Mouse (Mus musculus): ENCODE measurements around the gene Trim47. TPM values are rescaled to one million over a fixed set of nuclear protein-coding genes. Genes with fewer than 3 reads are reported as not detected.

Trim47 gene
- polyA plus RNA-seq, 1 experiment: 27.6 TPM

DNA sequence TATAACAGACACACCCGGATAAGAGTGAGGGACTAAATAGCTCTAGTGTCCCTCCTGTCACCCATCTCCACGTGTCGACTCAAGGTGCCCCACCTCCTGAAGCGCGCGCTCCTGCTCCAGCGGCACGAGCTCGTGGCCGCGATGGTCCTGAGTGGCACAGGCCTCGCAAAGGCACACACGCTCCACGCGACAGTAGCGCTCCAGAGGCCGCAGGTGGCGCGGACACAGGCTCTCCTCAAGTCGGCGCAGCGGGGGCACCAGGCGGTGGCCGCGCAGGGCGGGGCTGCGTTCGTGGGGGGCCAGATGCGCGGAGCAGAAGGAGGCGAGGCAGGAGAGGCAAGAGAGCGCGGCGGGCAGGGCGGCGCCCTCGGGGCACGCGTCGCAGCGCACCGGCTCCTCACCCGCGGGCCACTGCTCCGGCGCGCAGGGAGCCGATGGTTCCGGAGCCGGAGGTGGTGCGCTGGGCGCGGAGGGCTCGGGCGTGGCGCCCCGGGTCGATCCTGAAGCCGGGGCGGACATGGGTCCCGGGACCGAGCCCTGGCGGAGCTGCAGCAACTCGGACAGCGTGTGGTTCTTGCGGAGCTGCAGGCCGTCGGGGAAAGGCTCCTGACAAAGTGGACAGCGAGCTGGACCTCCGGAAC, 17.4 kb downstream of the Trim47 start:
- TF ChIP-seq POLR2A (IDR thresholded peaks at IDR 0.05; ENCODE audit: control insufficient read depth, extremely low read depth, insufficient read depth, low read length, poor library complexity) (no peak), CTCF (IDR thresholded peaks at IDR 0.05; ENCODE audit: borderline replicate concordance, control insufficient read depth, extremely low read depth, insufficient read depth, low read length, poor library complexity) (no peak)
- no peak overlapping the region for H3K27ac ChIP-seq (ENCODE audit: control insufficient read depth, insufficient read depth, low read length)
- no peak for DNase-seq
- peak overlapping the region; percentile 33 for H3K4me3 ChIP-seq (ENCODE audit: control insufficient read depth, insufficient read depth, low read length)
- H3K4me1 ChIP-seq (replicated peaks; ENCODE audit: control insufficient read depth, insufficient read depth, low read length): peaks cover 8% of the 10 kb centered on the region; the same call in 1 of the 2 replicates
- no peaks in the 10 kb centered on the region for H3K36me3 ChIP-seq (ENCODE audit: control insufficient read depth, insufficient read depth, low read length)
- H3K27me3 ChIP-seq (ENCODE audit: control insufficient read depth, insufficient read depth, low read length): peaks cover 11% of the 10 kb centered on the region; the same call in 1 of the 2 replicates
- WGBS: 2% methylated on average over 70 of the region's 70 CpGs

DNA sequence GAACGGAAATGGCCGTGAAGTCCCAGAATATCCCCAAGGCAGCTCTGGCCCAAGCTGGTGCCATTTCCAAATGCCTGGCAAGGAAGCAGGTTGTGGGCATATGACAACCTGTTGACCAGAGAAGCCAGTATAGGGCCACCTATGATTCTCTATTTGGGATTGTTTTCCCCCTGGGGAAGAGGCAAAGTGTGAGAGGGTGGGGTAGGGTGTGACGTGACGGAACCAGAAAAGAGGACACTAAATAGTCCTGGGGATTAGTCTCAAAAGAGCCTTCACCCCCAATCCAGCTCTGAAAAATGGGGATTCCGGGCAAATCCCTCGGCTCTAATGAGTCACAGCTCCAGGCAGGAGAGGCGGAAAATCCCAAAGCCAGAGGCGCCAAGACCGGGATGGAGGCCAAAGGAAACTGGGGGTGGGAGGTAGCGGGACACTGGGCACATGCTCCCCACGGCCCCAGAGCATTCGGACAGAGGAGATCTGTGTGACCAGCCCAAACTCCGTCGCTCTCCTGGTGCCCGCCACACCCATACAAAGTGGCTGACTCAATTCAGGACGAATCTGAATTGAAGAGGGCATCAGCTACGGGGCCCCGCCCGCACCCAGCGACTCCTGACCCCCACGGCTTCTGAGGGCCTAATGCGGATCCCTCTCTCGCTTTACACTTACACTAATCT, 18.4 kb downstream of the Trim47 start:
- DNase-seq: no peak
- H3K4me1 ChIP-seq (replicated peaks; ENCODE audit: control insufficient read depth, insufficient read depth, low read length): peaks cover 8% of the 10 kb centered on the region; the same call in 1 of the 2 replicates
- peaks cover 11% of the 10 kb centered on the region; the same call in 1 of the 2 replicates for H3K27me3 ChIP-seq (ENCODE audit: control insufficient read depth, insufficient read depth, low read length)
- WGBS: 68% methylated on average over 23 of the region's 23 CpGs
- H3K36me3 ChIP-seq (ENCODE audit: control insufficient read depth, insufficient read depth, low read length): no peaks in the 10 kb centered on the region
- H3K27ac ChIP-seq (ENCODE audit: control insufficient read depth, insufficient read depth, low read length): peak overlapping the region; percentile 19; the same call in 1 of the 2 replicates
- 0 out of 2 replicates have a peak overlapping the region, but pooled peaks have one; percentile 7 for H3K4me3 ChIP-seq (ENCODE audit: control insufficient read depth, insufficient read depth, low read length)
- no peak for TF ChIP-seq CTCF (IDR thresholded peaks at IDR 0.05; ENCODE audit: borderline replicate concordance, control insufficient read depth, extremely low read depth, insufficient read depth, low read length, poor library complexity)
- no peak for TF ChIP-seq POLR2A (IDR thresholded peaks at IDR 0.05; ENCODE audit: control insufficient read depth, extremely low read depth, insufficient read depth, low read length, poor library complexity)

- Histone ChIP-seq H3K4me1 (replicated peaks; ENCODE audit: control insufficient read depth, insufficient read depth, low read length) (peaks cover 8% of the 10 kb centered on the region; the same call in 1 of the 2 replicates), H3K27ac (ENCODE audit: control insufficient read depth, insufficient read depth, low read length) (peak overlapping the region; percentile 19; the same call in 1 of the 2 replicates)
- WGBS: 84% methylated on average over 19 of the region's 19 CpGs
Observed at GRCm38 (mm10) chr11:116107777-116108285, 19.2 kb downstream of the Trim47 start.

DNA sequence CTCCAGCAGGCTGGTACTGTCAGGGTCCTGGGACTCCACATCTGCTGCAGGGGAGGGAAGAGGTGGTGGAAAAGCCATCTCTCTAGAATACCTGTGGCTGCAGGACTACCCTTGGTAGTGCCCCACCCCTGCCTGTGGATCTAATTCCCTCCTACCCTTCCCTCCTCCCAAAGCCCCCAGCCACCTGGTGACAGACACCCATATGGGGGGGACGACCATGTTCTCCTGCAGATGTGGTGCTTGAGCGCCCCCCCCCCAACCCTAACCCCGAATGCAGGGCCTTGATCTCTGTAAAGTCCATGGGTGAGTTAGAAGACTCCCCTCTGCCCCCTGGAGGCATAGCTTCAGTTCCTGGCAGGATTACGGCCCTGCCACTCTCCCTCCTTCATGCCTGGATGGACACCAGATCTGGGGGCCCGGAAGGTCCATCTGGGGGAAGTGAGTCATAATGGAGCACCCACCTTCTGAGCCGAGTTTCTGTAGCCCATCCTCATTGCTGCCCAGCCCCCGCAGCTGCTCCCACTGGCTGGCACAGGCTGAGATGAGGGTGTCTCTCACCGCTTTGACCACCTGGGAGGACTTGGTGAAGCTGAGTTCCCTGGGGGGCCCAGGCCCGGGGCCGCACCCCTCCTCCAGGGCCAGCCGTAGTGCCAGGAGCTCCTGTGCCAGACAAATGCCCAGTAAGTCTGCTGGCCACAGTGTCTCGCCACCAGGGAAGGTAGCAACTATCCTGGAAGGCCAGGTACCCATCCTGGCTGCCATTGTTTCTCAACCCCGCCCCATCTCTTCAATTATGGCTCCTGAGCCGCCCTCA, 19.8 kb downstream of the Trim47 start:
- H3K4me3 ChIP-seq (ENCODE audit: control insufficient read depth, insufficient read depth, low read length): no peak overlapping the region

More at GRCm38 (mm10) chr11:116107777-116108285, 19.2 kb downstream of the Trim47 start:
- H3K4me3 ChIP-seq (ENCODE audit: control insufficient read depth, insufficient read depth, low read length): 0 out of 2 replicates have a peak overlapping the region, but pooled peaks have one; percentile 7
- no peaks in the 10 kb centered on the region for H3K36me3 ChIP-seq (ENCODE audit: control insufficient read depth, insufficient read depth, low read length)
- H3K27me3 ChIP-seq (ENCODE audit: control insufficient read depth, insufficient read depth, low read length): peaks cover 11% of the 10 kb centered on the region; the same call in 1 of the 2 replicates
- no peak for DNase-seq
- TF ChIP-seq CTCF (IDR thresholded peaks at IDR 0.05; ENCODE audit: borderline replicate concordance, control insufficient read depth, extremely low read depth, insufficient read depth, low read length, poor library complexity) (no peak), POLR2A (IDR thresholded peaks at IDR 0.05; ENCODE audit: control insufficient read depth, extremely low read depth, insufficient read depth, low read length, poor library complexity) (no peak)

GRCm38 (mm10) chr11:116106154-116106962, 20.7 kb downstream of the Trim47 start:
- Histone ChIP-seq H3K36me3 (ENCODE audit: control insufficient read depth, insufficient read depth, low read length) (no peaks in the 10 kb centered on the region), H3K4me3 (ENCODE audit: control insufficient read depth, insufficient read depth, low read length) (no peak overlapping the region), H3K4me1 (replicated peaks; ENCODE audit: control insufficient read depth, insufficient read depth, low read length) (peaks cover 8% of the 10 kb centered on the region; the same call in 1 of the 2 replicates), H3K27ac (ENCODE audit: control insufficient read depth, insufficient read depth, low read length) (no peak overlapping the region), H3K27me3 (ENCODE audit: control insufficient read depth, insufficient read depth, low read length) (peaks cover 11% of the 10 kb centered on the region; the same call in 1 of the 2 replicates)
- no peak for TF ChIP-seq POLR2A (IDR thresholded peaks at IDR 0.05; ENCODE audit: control insufficient read depth, extremely low read depth, insufficient read depth, low read length, poor library complexity)
- TF ChIP-seq CTCF (IDR thresholded peaks at IDR 0.05; ENCODE audit: borderline replicate concordance, control insufficient read depth, extremely low read depth, insufficient read depth, low read length, poor library complexity): no peak
- no peak for DNase-seq
- WGBS: 94% methylated on average over 32 of the region's 32 CpGs

More for the DNA sequence above, 19.8 kb downstream of the Trim47 start:
- no peak for DNase-seq
- WGBS: 79% methylated on average over 14 of the region's 14 CpGs
- Histone ChIP-seq H3K4me1 (replicated peaks; ENCODE audit: control insufficient read depth, insufficient read depth, low read length) (peaks cover 8% of the 10 kb centered on the region; the same call in 1 of the 2 replicates), H3K27ac (ENCODE audit: control insufficient read depth, insufficient read depth, low read length) (no peak overlapping the region), H3K36me3 (ENCODE audit: control insufficient read depth, insufficient read depth, low read length) (no peaks in the 10 kb centered on the region), H3K27me3 (ENCODE audit: control insufficient read depth, insufficient read depth, low read length) (peaks cover 11% of the 10 kb centered on the region; the same call in 1 of the 2 replicates)
- TF ChIP-seq POLR2A (IDR thresholded peaks at IDR 0.05; ENCODE audit: control insufficient read depth, extremely low read depth, insufficient read depth, low read length, poor library complexity): no peak
- no peak for TF ChIP-seq CTCF (IDR thresholded peaks at IDR 0.05; ENCODE audit: borderline replicate concordance, control insufficient read depth, extremely low read depth, insufficient read depth, low read length, poor library complexity)

All from thymus, adult 2 months (tissue).